Mouse (Mus musculus) spleen, adult 2 months (tissue): Measurements from ENCODE around the gene Snupn.

ENCODE experiments used
- CTCF ChIP-seq: fragments of 200-500 bp; IDR thresholded peaks from 2 replicates; pipeline ENCODE4 v1.5.1; 2011; ENCODE audit warnings: mild to moderate bottlenecking, inconsistent platforms; ENCODE audit not compliant: insufficient read depth, insufficient read length, insufficient replicate concordance; ENCODE audit errors: extremely low read depth
- POLR2A ChIP-seq: fragments of 200-500 bp; IDR thresholded peaks from 2 replicates; pipeline ENCODE4 v1.6.1; 2011; ENCODE audit warnings: low read depth, low read length, inconsistent platforms

GRCm38 (mm10) chr9:56956966-56957675 lies 6.4 kb downstream of the Snupn start:
- TF ChIP-seq CTCF: no peak
- no peak for TF ChIP-seq POLR2A
